Mouse (Mus musculus): ENCODE measurements around the gene Tyw1. TPM values are rescaled to one million over a fixed set of nuclear protein-coding genes. Genes with fewer than 3 reads are reported as not detected.

The Tyw1 gene
- total and polyA plus RNA-seq, 3 experiments = 34.7 to 46.5 (median 37.1) TPM

DNA sequence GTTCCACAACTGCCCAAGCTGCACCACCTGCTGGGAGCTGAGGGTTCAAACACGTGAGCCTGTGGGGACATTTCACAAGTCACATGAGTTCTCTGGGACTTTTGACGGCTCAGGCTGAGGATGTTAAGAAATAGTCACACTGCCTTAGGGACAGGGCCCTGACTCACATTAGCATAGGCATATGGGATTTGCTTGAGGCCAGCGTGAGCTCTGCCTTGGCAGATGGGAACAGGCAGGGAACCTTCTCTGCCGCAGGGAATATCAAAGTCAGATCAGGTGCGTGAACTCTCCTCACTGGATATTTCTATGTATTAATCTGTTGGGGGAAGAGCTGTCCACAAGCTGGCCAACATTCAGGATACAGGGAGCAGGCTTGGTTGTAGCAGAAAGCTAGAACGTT, 112.8 kb downstream of the Tyw1 start:
- Histone ChIP-seq H3K9ac (ENCODE audit: insufficient read depth, low read depth) (no peak overlapping the region), H3K27me3 (replicated peaks) (peaks cover 28% of the 10 kb centered on the region), H3K4me1 (ENCODE audit: control insufficient read depth in 1 of 2, insufficient read depth in 2 of 2) (no peaks in the 10 kb centered on the region), H3K9me3 (replicated peaks; ENCODE audit: low read length) (peaks cover 5% of the 10 kb centered on the region), H3K79me2 (replicated peaks; ENCODE audit: control insufficient read depth, extremely low read depth, insufficient read depth, poor library complexity, severe bottlenecking) (no peaks in the 10 kb centered on the region), H3K27ac (ENCODE audit: insufficient read depth, low read depth) (no peak overlapping the region), H3K36me3 (replicated peaks in 1 of 2; ENCODE audit: control insufficient read depth in 1 of 2, insufficient read depth in 1 of 2, low read length in 1 of 2) (no peaks in the 10 kb centered on the region), H3K4me3 (replicated peaks in 1 of 3; ENCODE audit: low read depth in 2 of 3, low read length in 2 of 3, poor library complexity in 1 of 3) (no peak overlapping the region), H3K4me2 (ENCODE audit: insufficient read depth, low read depth, poor library complexity, severe bottlenecking) (no peak overlapping the region)
- dilution Hi-C loops (cut with MboI; ENCODE audit: extremely low pct_ligation_motif_present, extremely low pct_unique_long_range_greater_than_20kb, low sequenced_read_pairs) = no loop called here
- DNase-seq (ENCODE audit: extremely low read depth) = no peak
- in situ Hi-C loops (cut with MboI; ENCODE audit: low pct_ligation_motif_present, low pct_unique_long_range_greater_than_20kb, low sequenced_read_pairs) = no loop called here
- TF ChIP-seq GABPA (IDR thresholded peaks at IDR 0.05; ENCODE audit: insufficient replicate concordance, low read depth, low read length) (no peak), ZKSCAN1 (IDR thresholded peaks at IDR 0.05; ENCODE audit: borderline replicate concordance, low read depth, low read length) (no peak), POLR2AphosphoS2 (IDR thresholded peaks at IDR 0.05; ENCODE audit: low read depth, low read length) (no peak), MAZ (IDR thresholded peaks at IDR 0.05; ENCODE audit: low read depth, low read length) (no peak), PAX5 (IDR thresholded peaks at IDR 0.05; ENCODE audit: low read length) (no peak), RAD21 (IDR thresholded peaks at IDR 0.05; ENCODE audit: low read depth, low read length) (no peak), JUN (IDR thresholded peaks at IDR 0.05; ENCODE audit: insufficient read depth, low read depth, low read length) (no peak), E2F4 (IDR thresholded peaks at IDR 0.05; ENCODE audit: insufficient replicate concordance, low read depth, low read length) (no peak), USF2 (conservative IDR thresholded peaks at IDR 0.05; ENCODE audit: low read depth, low read length) (no peak), ELF1 (IDR thresholded peaks at IDR 0.05; ENCODE audit: low read depth, low read length) (no peak), USF1 (IDR thresholded peaks at IDR 0.05; ENCODE audit: low read depth, low read length) (no peak), UBTF (IDR thresholded peaks at IDR 0.05; ENCODE audit: low read depth, low read length) (no peak), MAFK (IDR thresholded peaks at IDR 0.05; ENCODE audit: insufficient replicate concordance, low read length) (no peak), HCFC1 (IDR thresholded peaks at IDR 0.05; ENCODE audit: low read depth, low read length) (no peak), MYC (IDR thresholded peaks at IDR 0.05; ENCODE audit: low read depth, low read length) (no peak), CTCF (conservative IDR thresholded peaks at IDR 0.05 in 1 of 2, IDR thresholded peaks at IDR 0.05 in 1 of 2; ENCODE audit: low read depth in 2 of 2, low read length in 2 of 2) (no peak), NELFE (IDR thresholded peaks at IDR 0.05; ENCODE audit: low read depth, low read length) (no peak)

DNA sequence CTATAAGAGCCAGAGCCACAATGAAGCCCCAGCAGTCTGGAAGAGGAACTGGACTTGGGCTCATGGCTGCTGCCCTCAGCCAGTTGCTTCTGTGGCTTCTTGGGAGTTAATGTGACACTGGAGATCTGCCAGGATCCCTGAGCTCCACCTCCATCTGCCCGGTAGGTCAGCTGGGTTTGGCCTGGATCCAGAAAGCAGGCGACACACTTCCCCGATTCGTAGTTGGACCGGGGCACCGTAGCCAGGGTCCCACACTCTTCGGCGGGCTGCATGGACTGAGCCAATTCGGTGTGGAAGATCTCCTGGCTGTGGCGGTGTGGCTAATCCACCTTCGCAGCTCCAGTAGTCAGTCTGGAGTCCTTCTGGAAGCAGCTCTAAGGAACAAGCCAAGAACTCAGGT, 113.8 kb downstream of the Tyw1 start, which contains the start of gene Caln1:
Gene Caln1 (plus strand): TSS at position 219 of the 400 bp plus-strand sequence.
- H3K4me2 ChIP-seq (ENCODE audit: insufficient read depth, low read depth, poor library complexity, severe bottlenecking) = no peak within 1 kb of the TSS
- in situ Hi-C loops (cut with MboI; ENCODE audit: low pct_ligation_motif_present, low pct_unique_long_range_greater_than_20kb, low sequenced_read_pairs) = no loop called here
- no peak for DNase-seq (ENCODE audit: extremely low read depth)
- peaks cover 5% of the 10 kb centered on the region for H3K9me3 ChIP-seq (replicated peaks; ENCODE audit: low read length)
- TF ChIP-seq ZMIZ1 (IDR thresholded peaks at IDR 0.05; ENCODE audit: low read depth, low read length) (no peak), ZNF384 (IDR thresholded peaks at IDR 0.05; ENCODE audit: low read depth, low read length) (no peak), CHD2 (IDR thresholded peaks at IDR 0.05; ENCODE audit: low read length) (no peak), MYC (IDR thresholded peaks at IDR 0.05; ENCODE audit: low read depth, low read length) (no peak), POLR2AphosphoS2 (IDR thresholded peaks at IDR 0.05; ENCODE audit: low read depth, low read length) (no peak), ETS1 (conservative IDR thresholded peaks at IDR 0.05; ENCODE audit: low read depth, low read length) (no peak), JUN (IDR thresholded peaks at IDR 0.05; ENCODE audit: insufficient read depth, low read depth, low read length) (no peak), ELF1 (IDR thresholded peaks at IDR 0.05; ENCODE audit: low read depth, low read length) (no peak), HCFC1 (IDR thresholded peaks at IDR 0.05; ENCODE audit: low read depth, low read length) (no peak), CTCF (conservative IDR thresholded peaks at IDR 0.05 in 1 of 2, IDR thresholded peaks at IDR 0.05 in 1 of 2; ENCODE audit: low read depth in 2 of 2, low read length in 2 of 2) (no peak), RCOR1 (conservative IDR thresholded peaks at IDR 0.05; ENCODE audit: low read depth, low read length) (no peak), RAD21 (IDR thresholded peaks at IDR 0.05; ENCODE audit: low read depth, low read length) (no peak), POLR2A (IDR thresholded peaks at IDR 0.05; ENCODE audit: low read depth, low read length) (no peak), ZC3H11A (IDR thresholded peaks at IDR 0.05; ENCODE audit: low read depth, low read length) (no peak), TCF12 (IDR thresholded peaks at IDR 0.05; ENCODE audit: low read depth, low read length) (no peak), IRF4 (IDR thresholded peaks at IDR 0.05; ENCODE audit: low read depth, low read length) (no peak)
- H3K4me1 ChIP-seq (ENCODE audit: control insufficient read depth in 1 of 2, insufficient read depth in 2 of 2) = no peaks in the 10 kb centered on the region
- H3K4me3 ChIP-seq (replicated peaks in 1 of 3; ENCODE audit: low read depth in 2 of 3, low read length in 2 of 3, poor library complexity in 1 of 3) = no peak within 1 kb of the TSS
- H3K79me2 ChIP-seq (replicated peaks; ENCODE audit: control insufficient read depth, extremely low read depth, insufficient read depth, poor library complexity, severe bottlenecking) = no peaks in the 10 kb centered on the region
- H3K27me3 ChIP-seq (replicated peaks) = peaks cover 23% of the 10 kb centered on the region
- no peak within 1 kb of the TSS for H3K27ac ChIP-seq (ENCODE audit: insufficient read depth, low read depth)
- H3K9ac ChIP-seq (ENCODE audit: insufficient read depth, low read depth) = no peak within 1 kb of the TSS
- dilution Hi-C loops (cut with MboI; ENCODE audit: extremely low pct_ligation_motif_present, extremely low pct_unique_long_range_greater_than_20kb, low sequenced_read_pairs) = no loop called here
- H3K36me3 ChIP-seq (replicated peaks in 1 of 2; ENCODE audit: control insufficient read depth in 1 of 2, insufficient read depth in 1 of 2, low read length in 1 of 2) = no peaks in the 10 kb centered on the region
